Mouse (Mus musculus) MEL (cell line): ENCODE measurements at regions not wholly inside any gene's neighbourhood (a gene's known extent, or its start where the extent isn't known, plus 50 kb on each side); places are given as distances from the start of the nearest gene placed in this dataset.

Experiments
- DNase-seq: peaks from one replicate; pipeline ENCODE4 v3.0.0; 2011; ENCODE audit warnings: low read depth, low spot score
- H3K27ac ChIP-seq: 2 replicates; pipeline ENCODE4 v1.5.1; 2012; ENCODE audit warnings: low read depth, mild to moderate bottlenecking, control low read depth, low read length, moderate library complexity; ENCODE audit not compliant: control insufficient read depth
- H3K27me3 ChIP-seq, 2 experiments: fragments of 150-350 bp in 1 of 2; sonication (generic) in 1 of 2; 2 replicates each; pipeline ENCODE4 v1.6.1; 2012; ENCODE audit warnings: low read length in 2 of 2, mild to moderate bottlenecking in 2 of 2, improper control_type of control experiment in 1 of 2, moderate library complexity in 1 of 2; ENCODE audit not compliant: insufficient read depth in 2 of 2, control insufficient read depth in 1 of 2
- H3K36me3 ChIP-seq, 2 experiments: 2 replicates each; pipeline ENCODE4 v1.6.1; 2012 to 2014; ENCODE audit warnings: low read length in 2 of 2, improper control_type of control experiment in 1 of 2, inconsistent platforms in 1 of 2, mild to moderate bottlenecking in 1 of 2; ENCODE audit not compliant: insufficient read depth in 2 of 2, control insufficient read depth in 1 of 2
- H3K4me1 ChIP-seq, 2 experiments: fragments of 150-350 bp in 1 of 2; sonication (generic) in 1 of 2; 2 replicates each; pipeline ENCODE4 v1.6.1; 2012; ENCODE audit warnings: low read length in 2 of 2, improper control_type of control experiment in 1 of 2, mild to moderate bottlenecking in 1 of 2; ENCODE audit not compliant: insufficient read depth in 2 of 2, control insufficient read depth in 1 of 2
- H3K4me3 ChIP-seq, 2 experiments: fragments of 150-350 bp in 1 of 2; sonication (generic) in 1 of 2; 2 replicates each; pipeline ENCODE4 v1.5.1; 2012; ENCODE audit warnings: low read depth in 2 of 2, low read length in 2 of 2, mild to moderate bottlenecking in 2 of 2, moderate library complexity in 2 of 2, control low read depth in 1 of 2, improper control_type of control experiment in 1 of 2; ENCODE audit not compliant: control insufficient read depth in 1 of 2, insufficient read depth in 1 of 2
- H3K79me2 ChIP-seq: 2 replicates; pipeline ENCODE4 v1.6.1; 2012; ENCODE audit warnings: mild to moderate bottlenecking, low read length, moderate library complexity; ENCODE audit not compliant: control insufficient read depth, poor library complexity, insufficient read depth
- H3K9ac ChIP-seq: 2 replicates; pipeline ENCODE4 v1.6.1; 2012; ENCODE audit warnings: low read depth, mild to moderate bottlenecking, control low read depth, low read length, moderate library complexity; ENCODE audit not compliant: control insufficient read depth, poor library complexity, severe bottlenecking
- H3K9me3 ChIP-seq: fragments of 150-350 bp; sonication (generic); replicated peaks from 2 replicates; pipeline ENCODE4 v1.6.1; 2012; ENCODE audit warnings: mild to moderate bottlenecking, low read length, improper control_type of control experiment, moderate library complexity; ENCODE audit not compliant: insufficient read depth
- CHD2 ChIP-seq: IDR thresholded peaks from 2 replicates; pipeline ENCODE4 v1.6.1; 2011; ENCODE audit warnings: low read length, improper control_type of control experiment
- E2F4 ChIP-seq: IDR thresholded peaks from 2 replicates; pipeline ENCODE4 v1.6.1; 2011; ENCODE audit warnings: low read depth, low read length, improper control_type of control experiment, borderline replicate concordance
- HCFC1 ChIP-seq: IDR thresholded peaks from 2 replicates; pipeline ENCODE4 v1.6.1; 2012; ENCODE audit warnings: low read depth, mild to moderate bottlenecking, inconsistent platforms, low read length, improper control_type of control experiment, moderate library complexity
- KAT2A ChIP-seq: conservative IDR thresholded peaks from 2 replicates; pipeline ENCODE4 v1.6.1; 2012; ENCODE audit warnings: low read depth, low read length, improper control_type of control experiment, inconsistent platforms
- MAFK ChIP-seq: IDR thresholded peaks from 2 replicates; pipeline ENCODE4 v1.6.1; 2011; ENCODE audit warnings: low read depth, mild to moderate bottlenecking, low read length, improper control_type of control experiment, borderline replicate concordance
- NELFE ChIP-seq: IDR thresholded peaks from 2 replicates; pipeline ENCODE4 v1.6.1; 2011; ENCODE audit warnings: low read depth, low read length, improper control_type of control experiment
- NRF1 ChIP-seq: IDR thresholded peaks from 2 replicates; pipeline ENCODE4 v1.6.1; 2014; ENCODE audit warnings: low read depth, mild to moderate bottlenecking, inconsistent platforms, low read length, improper control_type of control experiment, moderate library complexity; ENCODE audit not compliant: poor library complexity, insufficient read depth, severe bottlenecking
- RCOR1 ChIP-seq: IDR thresholded peaks from 2 replicates; pipeline ENCODE4 v1.6.1; 2012; ENCODE audit warnings: low read depth, mild to moderate bottlenecking, inconsistent platforms, low read length, improper control_type of control experiment
- SIN3A ChIP-seq: IDR thresholded peaks from 2 replicates; pipeline ENCODE4 v1.6.1; 2012; ENCODE audit warnings: low read length, improper control_type of control experiment, inconsistent platforms
- TCF12 ChIP-seq: IDR thresholded peaks from 2 replicates; pipeline ENCODE4 v1.6.1; 2014; ENCODE audit warnings: low read depth, mild to moderate bottlenecking, inconsistent platforms, low read length, improper control_type of control experiment, moderate library complexity
- USF1 ChIP-seq: IDR thresholded peaks from 2 replicates; pipeline ENCODE4 v1.6.1; 2014; ENCODE audit warnings: low read depth, mild to moderate bottlenecking, inconsistent platforms, low read length, improper control_type of control experiment, moderate library complexity

DNA sequence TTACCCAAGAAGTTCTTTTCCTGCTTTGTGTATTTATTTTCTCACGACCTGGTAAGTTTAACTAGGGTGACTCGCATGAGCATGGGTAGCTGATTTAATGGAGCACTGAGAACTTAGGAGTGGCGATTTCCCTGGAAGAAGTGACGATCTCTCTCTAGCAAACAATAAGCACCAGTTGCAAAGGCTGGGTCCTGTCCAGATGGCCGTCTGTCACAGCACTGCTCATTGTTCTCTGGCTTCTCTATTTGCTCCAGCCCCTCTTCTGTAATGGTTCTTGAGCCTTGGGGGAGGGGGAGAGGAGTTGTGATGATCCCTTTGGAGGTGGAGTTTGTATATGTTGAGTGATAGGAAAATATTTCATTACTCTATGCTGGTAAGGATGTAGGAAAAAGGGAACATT is 747.3 kb downstream of the Olfm4 start:
- no peaks in the 10 kb centered on the region for H3K79me2 ChIP-seq
- no peak overlapping the region for H3K27ac ChIP-seq
- DNase-seq, result no peak
- H3K4me1 ChIP-seq, result no peaks in the 10 kb centered on the region
- no peaks in the 10 kb centered on the region for H3K36me3 ChIP-seq
- no peaks in the 10 kb centered on the region for H3K9me3 ChIP-seq
- no peak overlapping the region for H3K4me3 ChIP-seq
- no peak overlapping the region for H3K9ac ChIP-seq
- TF ChIP-seq E2F4 (no peak), SIN3A (no peak), MAFK (no peak), USF1 (no peak), CHD2 (no peak), NRF1 (no peak), NELFE (no peak), HCFC1 (no peak), RCOR1 (no peak), TCF12 (no peak), KAT2A (no peak)
- H3K27me3 ChIP-seq, result no peaks in the 10 kb centered on the region
